Mouse (Mus musculus): ENCODE measurements at regions not wholly inside any gene's neighbourhood (a gene's known extent, or its start where the extent isn't known, plus 50 kb on each side); places are given as distances from the start of the nearest gene placed in this dataset.

- DNase-seq (ENCODE audit: low spot score) = no peak
Observed at GRCm38 (mm10) chr7:116857141-116857540, 353.0 kb downstream of the Nucb2 start.

- no peak for DNase-seq (ENCODE audit: low spot score)
Observed at GRCm38 (mm10) chr7:116857744-116858143, 353.6 kb downstream of the Nucb2 start.

- DNase-seq (ENCODE audit: low spot score) = no peak
Observed at GRCm38 (mm10) chr7:116882268-116882964, 378.2 kb downstream of the Nucb2 start.

GRCm38 (mm10) chr7:116893846-116894245, 389.7 kb downstream of the Nucb2 start:
- DNase-seq (ENCODE audit: low spot score) = no peak

GRCm38 (mm10) chr7:116915797-116916196, 411.6 kb downstream of the Nucb2 start:
- no peak for DNase-seq (ENCODE audit: low spot score)

- DNase-seq (ENCODE audit: low spot score) = no peak
Observed at GRCm38 (mm10) chr7:116917921-116918670, 413.9 kb downstream of the Nucb2 start.

GRCm38 (mm10) chr7:116946448-116946847, 434.3 kb upstream of the Xylt1 start:
- no peak for DNase-seq (ENCODE audit: low spot score)

GRCm38 (mm10) chr7:116959196-116959895, 421.4 kb upstream of the Xylt1 start:
- no peak for DNase-seq (ENCODE audit: low spot score)

GRCm38 (mm10) chr7:116963839-116964238, 416.9 kb upstream of the Xylt1 start:
- no peak for DNase-seq (ENCODE audit: low spot score)

GRCm38 (mm10) chr7:116991351-116991750, 389.4 kb upstream of the Xylt1 start:
- no peak for DNase-seq (ENCODE audit: low spot score)

GRCm38 (mm10) chr7:116992166-116992565, 388.6 kb upstream of the Xylt1 start:
- DNase-seq (ENCODE audit: low spot score) = no peak

GRCm38 (mm10) chr7:116995770-116996169, 385.0 kb upstream of the Xylt1 start:
- no peak for DNase-seq (ENCODE audit: low spot score)

- no peak for DNase-seq (ENCODE audit: low spot score)
Observed at GRCm38 (mm10) chr7:117003167-117003566, 377.6 kb upstream of the Xylt1 start.

GRCm38 (mm10) chr7:117018349-117018748, 362.4 kb upstream of the Xylt1 start:
- no peak for DNase-seq (ENCODE audit: low spot score)

- DNase-seq (ENCODE audit: low spot score) = peak; percentile 40
Observed at GRCm38 (mm10) chr7:117021716-117022115, 359.1 kb upstream of the Xylt1 start.

- DNase-seq (ENCODE audit: low spot score) = no peak
Observed at GRCm38 (mm10) chr7:117044926-117045325, 335.9 kb upstream of the Xylt1 start.

GRCm38 (mm10) chr7:117049249-117049648, 331.5 kb upstream of the Xylt1 start:
- no peak for DNase-seq (ENCODE audit: low spot score)

- DNase-seq (ENCODE audit: low spot score) = no peak
Observed at GRCm38 (mm10) chr7:117065771-117066170, 315.0 kb upstream of the Xylt1 start.

- no peak for DNase-seq (ENCODE audit: low spot score)
Observed at GRCm38 (mm10) chr7:117090911-117091550, 289.7 kb upstream of the Xylt1 start.

- no peak for DNase-seq (ENCODE audit: low spot score)
Observed at GRCm38 (mm10) chr7:117092860-117093259, 287.9 kb upstream of the Xylt1 start.

- DNase-seq (ENCODE audit: low spot score) = no peak
Observed at GRCm38 (mm10) chr7:117097618-117098017, 283.2 kb upstream of the Xylt1 start.

GRCm38 (mm10) chr7:117099041-117099440, 281.7 kb upstream of the Xylt1 start:
- no peak for DNase-seq (ENCODE audit: low spot score)

Data from urinary bladder, postnatal 25 days (tissue).